Mouse (Mus musculus): ENCODE measurements at regions not wholly inside any gene's neighbourhood (a gene's known extent, or its start where the extent isn't known, plus 50 kb on each side); places are given as distances from the start of the nearest gene placed in this dataset.
A peak's percentile ranks its signal among the peaks of the same experiment; 100 is the strongest.

DNA sequence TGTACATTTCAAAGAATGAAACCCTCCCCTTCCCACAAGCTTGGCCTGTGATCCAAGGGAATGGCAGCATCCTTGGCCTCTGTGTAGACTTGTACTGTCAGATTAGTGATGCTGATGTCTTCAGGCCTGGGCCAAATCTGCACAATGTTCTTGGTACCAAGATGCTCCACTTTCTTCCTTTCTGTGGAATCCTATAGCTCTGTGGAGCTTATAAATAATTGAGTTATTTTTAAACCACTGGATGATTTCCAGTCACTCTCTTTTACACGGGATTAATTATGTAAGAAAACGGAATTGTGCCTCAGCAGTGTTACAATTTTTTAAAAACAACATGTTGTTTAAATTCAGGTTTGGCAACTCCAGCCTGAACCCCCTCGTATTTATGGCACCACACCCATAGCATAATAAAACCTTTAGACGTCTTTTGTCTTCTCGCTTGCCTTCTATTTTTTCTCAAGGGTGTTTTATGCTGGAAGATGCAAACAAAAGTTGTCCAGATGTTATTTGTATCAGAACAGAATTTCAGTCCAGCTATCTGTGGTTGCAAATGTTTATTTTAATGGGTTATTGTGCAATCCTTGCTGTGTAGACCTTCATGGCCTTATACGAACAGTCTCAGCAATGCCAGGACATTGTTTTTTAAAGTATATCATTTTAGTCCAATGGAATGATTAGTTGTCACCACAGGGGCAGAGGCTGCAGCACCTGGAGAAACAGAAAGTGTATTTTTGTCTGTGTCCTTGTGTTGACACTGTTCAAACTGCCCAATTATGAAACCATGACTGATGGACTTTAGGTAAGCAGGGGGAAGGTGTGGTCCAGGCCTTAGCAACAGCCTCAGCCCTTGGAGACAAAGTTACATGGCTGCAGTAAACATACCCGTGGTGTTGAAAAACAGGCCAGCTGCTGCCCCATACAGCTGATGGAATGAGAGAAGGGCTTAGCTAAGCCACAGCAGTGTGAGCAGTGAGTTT lies 630.4 kb upstream of the Zeb2 start:
- H3K9me3 ChIP-seq (ENCODE audit: control insufficient read depth, low read length): no peaks in the 10 kb centered on the region
- H3K4me3 ChIP-seq (ENCODE audit: low read depth, low read length): no peak overlapping the region
- peaks cover 10% of the 10 kb centered on the region; the same call in 1 of the 2 replicates for H3K4me1 ChIP-seq (ENCODE audit: control insufficient read depth, insufficient read depth, low read length)
- H3K27ac ChIP-seq (replicated peaks; ENCODE audit: low read depth, low read length): peak overlapping the region; percentile 9; the same call in 1 of the 2 replicates
- no peaks in the 10 kb centered on the region for H3K27me3 ChIP-seq (replicated peaks; ENCODE audit: control insufficient read depth, insufficient read depth, low read length)
- DNase-seq (ENCODE audit: low spot score): peak; percentile 76
- WGBS: 40% methylated on average over 7 of the region's 7 CpGs
- no peak overlapping the region for H3K4me2 ChIP-seq (ENCODE audit: low read depth, low read length)
- no peak overlapping the region for H3K9ac ChIP-seq (ENCODE audit: low read depth, low read length)
- no peaks in the 10 kb centered on the region for H3K36me3 ChIP-seq (ENCODE audit: control insufficient read depth, insufficient read depth, low read length)
- peak; percentile 55; the same call in 1 of the 2 replicates for ATAC-seq (ENCODE audit: low read depth)

DNA sequence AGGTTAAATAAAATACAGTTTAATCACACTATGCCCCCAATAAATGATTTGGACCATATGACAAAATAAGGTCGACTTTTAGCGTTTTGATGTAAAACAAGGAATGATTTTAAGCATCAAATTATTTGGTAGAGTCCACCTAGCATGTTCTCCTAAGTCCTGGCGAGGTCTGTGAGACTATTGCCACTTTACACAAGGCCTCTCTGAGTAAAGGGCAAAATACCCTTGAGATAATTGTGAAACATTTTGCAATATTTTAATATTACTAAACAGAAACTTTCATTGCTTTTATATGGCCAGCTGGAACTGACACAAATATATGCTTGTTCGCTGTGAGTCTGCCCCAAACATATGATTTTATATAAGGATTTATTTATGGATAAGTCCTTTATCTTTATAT lies 629.4 kb upstream of the Zeb2 start:
- H3K4me1 ChIP-seq (ENCODE audit: control insufficient read depth, insufficient read depth, low read length): peaks cover 10% of the 10 kb centered on the region; the same call in 1 of the 2 replicates
- no peak overlapping the region for H3K4me3 ChIP-seq (ENCODE audit: low read depth, low read length)
- WGBS: 78% methylated on average over 4 of the region's 4 CpGs
- no peak overlapping the region for H3K9ac ChIP-seq (ENCODE audit: low read depth, low read length)
- ATAC-seq (ENCODE audit: low read depth) (no peak), DNase-seq (ENCODE audit: low spot score) (no peak)
- H3K4me2 ChIP-seq (ENCODE audit: low read depth, low read length): no peak overlapping the region
- no peak overlapping the region for H3K27ac ChIP-seq (replicated peaks; ENCODE audit: low read depth, low read length)
- no peaks in the 10 kb centered on the region for H3K9me3 ChIP-seq (ENCODE audit: control insufficient read depth, low read length)
- no peaks in the 10 kb centered on the region for H3K36me3 ChIP-seq (ENCODE audit: control insufficient read depth, insufficient read depth, low read length)
- H3K27me3 ChIP-seq (replicated peaks; ENCODE audit: control insufficient read depth, insufficient read depth, low read length): no peaks in the 10 kb centered on the region

DNA sequence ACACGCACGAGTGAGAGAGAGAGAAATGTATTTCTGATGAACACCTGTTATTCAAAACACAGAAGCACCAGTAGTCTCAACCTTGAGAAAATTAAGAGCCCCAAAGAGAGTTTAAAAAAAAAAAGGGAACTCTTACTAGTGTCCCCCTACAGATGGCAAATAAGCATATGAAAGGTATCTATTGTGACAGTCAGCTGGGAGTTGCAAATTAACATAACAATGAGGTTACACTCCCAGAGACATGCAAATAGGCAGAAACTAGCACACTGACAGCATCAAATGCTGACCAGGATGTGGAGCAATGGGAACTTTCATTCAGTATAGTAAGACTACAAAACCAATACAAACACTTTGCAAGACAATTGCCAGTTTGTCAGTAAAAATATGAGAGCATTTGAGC lies 619.1 kb upstream of the Zeb2 start:
- H3K4me2 ChIP-seq (ENCODE audit: low read depth, low read length): no peak overlapping the region
- WGBS: 61% methylated on average over 2 of the region's 2 CpGs
- DNase-seq (ENCODE audit: low spot score) (no peak), ATAC-seq (ENCODE audit: low read depth) (no peak)
- no peaks in the 10 kb centered on the region for H3K27me3 ChIP-seq (replicated peaks; ENCODE audit: control insufficient read depth, insufficient read depth, low read length)
- H3K4me3 ChIP-seq (ENCODE audit: low read depth, low read length): no peak overlapping the region
- H3K9me3 ChIP-seq (ENCODE audit: control insufficient read depth, low read length): no peaks in the 10 kb centered on the region
- H3K36me3 ChIP-seq (ENCODE audit: control insufficient read depth, insufficient read depth, low read length): no peaks in the 10 kb centered on the region
- no peak overlapping the region for H3K27ac ChIP-seq (replicated peaks; ENCODE audit: low read depth, low read length)
- no peaks in the 10 kb centered on the region for H3K4me1 ChIP-seq (ENCODE audit: control insufficient read depth, insufficient read depth, low read length)
- no peak overlapping the region for H3K9ac ChIP-seq (ENCODE audit: low read depth, low read length)

DNA sequence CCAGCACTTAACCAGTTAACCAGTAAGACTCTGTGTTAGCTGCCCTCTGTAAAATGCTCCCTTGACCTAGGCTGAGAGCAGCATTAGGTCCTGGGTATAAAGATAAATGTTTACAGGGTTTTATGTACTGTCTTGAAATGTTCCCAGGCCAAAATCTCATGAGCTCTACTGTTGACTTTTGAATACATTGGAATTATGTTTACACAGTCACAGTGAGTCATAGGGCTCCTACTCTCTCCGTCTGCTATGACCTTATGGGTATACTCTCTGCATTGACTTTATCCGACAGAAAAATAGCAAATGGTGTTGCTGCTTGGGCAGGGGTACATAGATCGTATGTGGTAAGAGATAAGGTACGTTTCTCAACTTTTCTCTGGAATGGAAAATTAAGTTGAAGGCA lies 596.8 kb upstream of the Zeb2 start:
- no peak for ATAC-seq (ENCODE audit: low read depth)

DNA sequence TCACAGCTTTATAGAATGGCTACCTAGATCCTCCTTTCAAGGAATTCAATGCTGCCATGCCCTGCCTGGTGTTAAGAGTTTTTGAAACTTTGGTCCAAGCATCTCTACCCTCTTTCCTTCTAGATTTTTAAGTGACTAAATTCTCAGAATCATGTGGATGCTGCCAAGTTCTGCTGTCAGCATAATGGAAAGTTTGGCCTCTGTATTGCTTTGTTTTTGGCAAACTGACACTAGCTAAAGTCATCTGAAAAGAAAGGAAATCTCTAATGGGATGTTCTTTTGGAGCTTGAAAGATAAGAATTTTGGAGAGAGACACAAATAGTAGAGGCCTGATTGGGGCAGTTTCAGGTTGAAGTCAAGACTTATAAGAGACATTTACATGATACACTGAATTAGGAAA lies 589.8 kb upstream of the Zeb2 start:
- no peak overlapping the region for H3K4me3 ChIP-seq (ENCODE audit: low read depth, low read length)
- no peak overlapping the region for H3K27ac ChIP-seq (replicated peaks; ENCODE audit: low read depth, low read length)
- no peak overlapping the region for H3K9ac ChIP-seq (ENCODE audit: low read depth, low read length)
- no peaks in the 10 kb centered on the region for H3K4me1 ChIP-seq (ENCODE audit: control insufficient read depth, insufficient read depth, low read length)
- DNase-seq (ENCODE audit: low spot score) (peak; percentile 33), ATAC-seq (ENCODE audit: low read depth) (no peak)
- H3K27me3 ChIP-seq (replicated peaks; ENCODE audit: control insufficient read depth, insufficient read depth, low read length): no peaks in the 10 kb centered on the region
- 0 out of 2 replicates have a peak, but pooled peaks cover 4% of the 10 kb centered on the region for H3K9me3 ChIP-seq (ENCODE audit: control insufficient read depth, low read length)
- H3K4me2 ChIP-seq (ENCODE audit: low read depth, low read length): no peak overlapping the region
- H3K36me3 ChIP-seq (ENCODE audit: control insufficient read depth, insufficient read depth, low read length): no peaks in the 10 kb centered on the region

More for the DNA sequence above, 596.8 kb upstream of the Zeb2 start:
- H3K4me2 ChIP-seq (ENCODE audit: low read depth, low read length): no peak overlapping the region
- H3K9ac ChIP-seq (ENCODE audit: low read depth, low read length): no peak overlapping the region
- no peak overlapping the region for H3K27ac ChIP-seq (replicated peaks; ENCODE audit: low read depth, low read length)
- no peaks in the 10 kb centered on the region for H3K27me3 ChIP-seq (replicated peaks; ENCODE audit: control insufficient read depth, insufficient read depth, low read length)
- no peaks in the 10 kb centered on the region for H3K4me1 ChIP-seq (ENCODE audit: control insufficient read depth, insufficient read depth, low read length)
- 85% methylated on average over 4 of the region's 4 CpGs for WGBS
- no peaks in the 10 kb centered on the region for H3K9me3 ChIP-seq (ENCODE audit: control insufficient read depth, low read length)
- H3K4me3 ChIP-seq (ENCODE audit: low read depth, low read length): no peak overlapping the region
- no peak for DNase-seq (ENCODE audit: low spot score)
- H3K36me3 ChIP-seq (ENCODE audit: control insufficient read depth, insufficient read depth, low read length): no peaks in the 10 kb centered on the region

DNA sequence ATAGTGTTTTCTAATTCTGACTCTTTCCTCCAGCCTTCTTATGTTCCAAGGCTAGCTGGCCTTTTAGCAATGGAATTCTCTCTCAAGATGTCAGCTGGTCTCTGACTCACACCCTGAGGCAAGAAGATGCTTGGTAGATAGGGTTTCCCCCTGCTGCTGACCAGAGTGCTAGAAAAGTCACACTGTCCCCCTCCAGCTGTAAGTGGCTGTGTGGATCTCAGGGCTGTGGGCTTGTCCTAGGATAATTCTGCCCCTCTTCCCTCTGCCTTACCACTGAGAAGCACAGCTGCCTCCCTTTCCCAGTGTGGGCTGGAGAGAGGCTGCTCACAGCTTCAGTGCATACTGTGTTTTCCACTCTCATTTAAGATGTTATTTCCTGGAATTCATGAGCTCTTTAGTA lies 585.3 kb upstream of the Zeb2 start:
- Histone ChIP-seq H3K9ac (ENCODE audit: low read depth, low read length) (no peak overlapping the region), H3K9me3 (ENCODE audit: control insufficient read depth, low read length) (0 out of 2 replicates have a peak, but pooled peaks cover under 1% of the 10 kb centered on the region), H3K4me1 (ENCODE audit: control insufficient read depth, insufficient read depth, low read length) (no peaks in the 10 kb centered on the region), H3K36me3 (ENCODE audit: control insufficient read depth, insufficient read depth, low read length) (no peaks in the 10 kb centered on the region), H3K4me2 (ENCODE audit: low read depth, low read length) (no peak overlapping the region), H3K27ac (replicated peaks; ENCODE audit: low read depth, low read length) (no peak overlapping the region; the same call in 1 of the 2 replicates), H3K27me3 (replicated peaks; ENCODE audit: control insufficient read depth, insufficient read depth, low read length) (no peaks in the 10 kb centered on the region), H3K4me3 (ENCODE audit: low read depth, low read length) (no peak overlapping the region)
- peak; percentile 51 for DNase-seq (ENCODE audit: low spot score)
- ATAC-seq (ENCODE audit: low read depth): no peak

DNA sequence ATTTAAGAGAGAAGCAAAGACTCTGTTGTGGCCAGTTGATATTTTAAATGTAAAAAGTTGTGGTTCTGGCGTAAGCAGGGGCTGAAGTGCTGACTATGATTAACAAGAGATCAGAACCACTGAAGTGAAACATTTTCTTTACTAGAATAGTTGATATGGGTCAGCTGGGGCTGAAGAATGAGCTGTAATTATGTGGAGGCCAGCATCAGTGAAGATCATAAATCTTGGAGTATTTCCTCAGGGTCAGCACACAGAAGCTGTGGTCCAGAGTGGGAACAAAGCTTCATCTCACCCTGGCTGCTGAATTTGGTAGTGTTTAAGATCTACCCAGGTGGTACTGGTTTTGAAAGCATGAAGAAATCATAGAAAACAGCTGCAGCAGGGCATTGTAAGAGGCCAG lies 583.4 kb upstream of the Zeb2 start:
- no peak overlapping the region for H3K4me2 ChIP-seq (ENCODE audit: low read depth, low read length)
- 73% methylated on average over 1 of the region's 1 CpGs for WGBS
- H3K4me1 ChIP-seq (ENCODE audit: control insufficient read depth, insufficient read depth, low read length): no peaks in the 10 kb centered on the region
- no peak overlapping the region for H3K27ac ChIP-seq (replicated peaks; ENCODE audit: low read depth, low read length)
- H3K27me3 ChIP-seq (replicated peaks; ENCODE audit: control insufficient read depth, insufficient read depth, low read length): no peaks in the 10 kb centered on the region
- no peak overlapping the region for H3K4me3 ChIP-seq (ENCODE audit: low read depth, low read length)
- ATAC-seq (ENCODE audit: low read depth) (no peak), DNase-seq (ENCODE audit: low spot score) (no peak)
- no peaks in the 10 kb centered on the region for H3K36me3 ChIP-seq (ENCODE audit: control insufficient read depth, insufficient read depth, low read length)
- H3K9ac ChIP-seq (ENCODE audit: low read depth, low read length): no peak overlapping the region
- no peaks in the 10 kb centered on the region for H3K9me3 ChIP-seq (ENCODE audit: control insufficient read depth, low read length)

DNA sequence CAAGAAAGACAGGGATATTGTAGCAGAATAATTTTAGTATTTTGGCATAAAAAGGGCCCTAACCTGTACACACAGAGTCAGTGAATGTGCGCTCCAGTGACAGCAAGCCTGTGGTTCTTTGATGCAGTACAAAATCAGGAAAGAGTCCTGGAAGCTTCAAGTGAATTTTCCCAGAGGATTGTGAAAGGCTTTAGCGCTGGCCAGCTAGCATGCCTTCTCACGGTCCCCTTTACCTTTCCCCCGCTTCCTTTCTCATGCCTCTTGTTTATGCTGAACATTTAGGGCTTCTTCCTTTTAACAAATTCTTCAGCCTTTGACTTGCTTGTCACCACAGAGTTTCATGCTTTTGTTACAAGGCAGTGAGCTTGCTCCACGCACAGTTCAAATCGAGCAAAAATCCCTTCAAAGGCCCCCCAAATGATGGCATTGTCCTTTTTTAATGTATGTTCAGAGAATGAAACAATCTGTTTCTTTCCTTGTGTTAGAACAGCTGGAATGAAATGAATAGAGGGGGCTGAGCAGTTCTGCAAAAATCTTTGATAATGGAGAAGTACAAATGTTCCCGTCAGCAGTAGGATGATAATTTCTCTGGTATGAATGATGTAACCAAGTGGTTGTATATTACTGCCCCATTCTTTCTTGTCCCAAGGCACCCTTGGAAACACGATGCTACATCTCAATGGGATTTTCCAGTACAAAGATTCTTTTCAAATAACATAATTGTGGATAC lies 576.3 kb upstream of the Zeb2 start:
- no peaks in the 10 kb centered on the region for H3K27me3 ChIP-seq (replicated peaks; ENCODE audit: control insufficient read depth, insufficient read depth, low read length)
- no peak overlapping the region for H3K9ac ChIP-seq (ENCODE audit: low read depth, low read length)
- no peaks in the 10 kb centered on the region for H3K36me3 ChIP-seq (ENCODE audit: control insufficient read depth, insufficient read depth, low read length)
- no peak overlapping the region for H3K4me2 ChIP-seq (ENCODE audit: low read depth, low read length)
- no peaks in the 10 kb centered on the region for H3K9me3 ChIP-seq (ENCODE audit: control insufficient read depth, low read length)
- DNase-seq (ENCODE audit: low spot score) (no peak), ATAC-seq (ENCODE audit: low read depth) (no peak)
- no peak overlapping the region for H3K27ac ChIP-seq (replicated peaks; ENCODE audit: low read depth, low read length)
- H3K4me1 ChIP-seq (ENCODE audit: control insufficient read depth, insufficient read depth, low read length): 0 out of 2 replicates have a peak, but pooled peaks cover 4% of the 10 kb centered on the region
- WGBS: 53% methylated on average over 8 of the region's 8 CpGs
- no peak overlapping the region for H3K4me3 ChIP-seq (ENCODE audit: low read depth, low read length)
